Mouse (Mus musculus): Measurements from ENCODE around the gene Slc6a18. TPM values are rescaled to one million over a fixed set of nuclear protein-coding genes. Genes with fewer than 3 reads are reported as not detected.

The Slc6a18 gene
- total RNA-seq, 2 experiments from 2014 or later = not detected

DNA sequence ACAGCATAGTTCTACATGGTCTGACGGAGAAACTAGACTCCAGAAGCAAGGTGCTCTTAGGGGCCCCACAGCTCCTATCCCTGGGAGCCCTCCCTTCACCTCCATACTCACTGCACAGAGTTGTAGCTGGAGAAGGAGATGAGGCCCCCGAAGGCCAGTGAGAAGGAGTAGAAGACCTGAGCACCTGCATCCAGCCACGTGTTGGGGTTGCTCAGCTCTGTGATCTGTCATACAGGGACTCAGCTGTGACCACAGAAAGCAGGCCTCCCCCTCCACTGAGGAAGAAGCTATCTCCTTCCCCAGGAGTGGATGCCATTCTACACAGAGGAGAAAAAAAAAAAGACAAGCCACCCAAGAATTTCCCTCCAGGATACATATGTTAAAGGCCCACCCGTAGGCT lies 11.1 kb upstream of the Slc6a18 start:
- intact Hi-C loops (cut with DNase I) = loop anchor here (10.0 kb wide), 1 partner anchor 134 kb away; no protein-coding TSS in a partner anchor
- DNase-seq = no peak

- intact Hi-C loops (cut with DNase I) = loop anchor here (10.0 kb wide), 1 partner anchor 133 kb away; no protein-coding TSS in a partner anchor
- no peak for DNase-seq
These were observed 9.8 kb upstream of the Slc6a18 start for GRCm38 (mm10) chr13:73687601-73688000.

DNA sequence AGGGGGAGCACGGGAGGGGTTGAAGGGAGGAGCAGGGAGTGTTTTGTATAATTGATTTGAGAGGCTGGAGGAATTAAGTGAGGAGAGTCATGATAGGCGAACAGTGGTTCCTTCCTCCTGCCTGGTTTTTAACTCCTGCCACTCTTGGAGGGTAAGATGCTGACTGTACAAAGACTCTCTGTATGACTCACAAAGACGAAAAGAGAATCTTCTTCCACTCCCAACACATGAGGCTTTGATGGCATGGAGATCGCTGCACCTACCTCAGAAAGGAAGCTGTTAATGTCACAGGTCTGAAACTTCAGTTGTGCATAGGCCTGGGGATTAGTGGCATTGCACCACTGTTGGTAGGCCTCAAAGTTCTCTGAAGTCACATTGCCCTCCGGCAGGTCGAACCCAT lies 7.7 kb upstream of the Slc6a18 start:
- intact Hi-C loops (cut with DNase I) = loop anchor here (10.0 kb wide), 1 partner anchor 131 kb away; no protein-coding TSS in a partner anchor

GRCm38 (mm10) chr13:73684412-73684811 lies 6.6 kb upstream of the Slc6a18 start:
- intact Hi-C loops (cut with DNase I) = loop anchor here (10.0 kb wide), 1 partner anchor 130 kb away; no protein-coding TSS in a partner anchor
- DNase-seq = no peak

More for the DNA sequence above, 7.7 kb upstream of the Slc6a18 start:
- DNase-seq = no peak

- no peak for DNase-seq
These were observed 5.9 kb upstream of the Slc6a18 start for GRCm38 (mm10) chr13:73683682-73684081.

DNA sequence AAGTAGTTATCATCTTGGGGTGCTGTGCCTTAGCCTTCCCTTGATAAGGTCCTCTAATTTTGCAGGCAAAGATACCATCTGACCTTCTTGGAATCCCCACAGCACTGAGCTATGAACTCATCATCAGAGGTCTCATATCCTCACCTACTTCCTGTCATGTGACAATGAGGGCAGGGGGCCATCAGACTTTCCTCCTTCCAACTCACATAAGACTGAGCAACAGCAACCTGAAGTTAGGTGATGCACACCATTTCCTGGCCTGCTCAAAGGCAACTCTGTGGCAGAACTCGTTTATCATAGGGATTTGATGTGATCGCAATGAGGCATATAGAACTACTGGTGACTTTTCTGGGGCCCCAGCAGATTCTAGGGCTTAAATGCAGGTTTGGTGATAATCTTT lies 4.4 kb upstream of the Slc6a18 start:
- no peak for DNase-seq
- intact Hi-C loops (cut with DNase I) = loop anchor here (10.0 kb wide), 1 partner anchor 127 kb away; no protein-coding TSS in a partner anchor

More at GRCm38 (mm10) chr13:73683682-73684081, 5.9 kb upstream of the Slc6a18 start:
- intact Hi-C loops (cut with DNase I) = loop anchor here (10.0 kb wide), 1 partner anchor 129 kb away; no protein-coding TSS in a partner anchor

- intact Hi-C loops (cut with DNase I) = loop anchor here (10.0 kb wide), 1 partner anchor 126 kb away; no protein-coding TSS in a partner anchor
These were observed 2.6 kb upstream of the Slc6a18 start for GRCm38 (mm10) chr13:73680394-73680793.

DNA sequence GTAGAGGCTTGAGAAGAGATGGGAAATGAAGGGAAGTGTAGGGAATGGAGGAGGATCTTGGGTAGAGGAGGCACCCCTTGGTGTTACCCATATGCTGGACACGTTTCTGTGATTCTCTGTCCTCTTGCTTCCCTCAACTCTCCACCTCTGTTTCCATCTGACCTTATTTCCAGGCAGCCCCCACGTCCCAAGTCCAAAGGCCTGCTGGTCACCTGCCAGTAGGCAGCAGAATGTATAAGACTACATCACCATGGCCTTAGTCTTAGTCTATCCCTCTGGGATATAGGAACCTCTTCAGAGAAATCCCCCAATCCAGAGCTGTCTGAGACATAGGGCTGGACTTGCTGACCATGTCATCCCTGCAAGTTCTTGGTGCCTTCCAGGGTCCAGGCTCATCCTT lies 1.5 kb upstream of the Slc6a18 start:
- intact Hi-C loops (cut with DNase I) = no loop called here
- DNase-seq = no peak

More at GRCm38 (mm10) chr13:73680394-73680793, 2.6 kb upstream of the Slc6a18 start:
- DNase-seq = no peak

- no peak for DNase-seq
- intact Hi-C loops (cut with DNase I) = no loop called here
These were observed 2.7 kb downstream of the Slc6a18 start for GRCm38 (mm10) chr13:73675161-73675560.

DNA sequence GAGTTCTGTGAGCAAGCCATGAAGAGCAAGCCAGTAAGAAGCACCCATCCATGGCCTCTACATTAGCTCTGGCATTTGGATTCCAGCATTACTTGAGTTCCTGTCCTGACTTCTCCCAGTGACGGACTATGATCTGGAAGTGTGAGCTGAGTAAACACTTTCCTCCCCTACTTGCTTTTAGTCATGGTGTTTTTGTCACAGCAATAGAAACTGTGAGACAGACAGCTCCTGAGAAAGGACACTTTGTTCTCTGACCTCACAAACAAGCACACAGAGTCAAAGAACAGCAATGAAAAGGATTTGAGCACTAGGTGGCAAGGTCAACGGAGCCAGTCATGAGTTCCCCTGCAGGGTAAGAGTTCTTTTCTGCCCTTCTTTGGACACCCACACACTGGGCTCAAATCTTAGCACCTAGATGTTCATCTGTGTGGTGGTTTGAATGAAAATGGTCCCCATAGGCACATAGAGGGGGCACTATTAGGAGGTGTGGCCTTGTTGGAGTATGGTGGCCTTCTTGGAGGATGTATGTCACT lies 17.6 kb downstream of the Slc6a18 start:
- DNase-seq = no peak
- intact Hi-C loops (cut with DNase I) = no loop called here

- intact Hi-C loops (cut with DNase I) = no loop called here
- DNase-seq = no peak
These were observed 18.9 kb downstream of the Slc6a18 start for GRCm38 (mm10) chr13:73658953-73659352.

DNA sequence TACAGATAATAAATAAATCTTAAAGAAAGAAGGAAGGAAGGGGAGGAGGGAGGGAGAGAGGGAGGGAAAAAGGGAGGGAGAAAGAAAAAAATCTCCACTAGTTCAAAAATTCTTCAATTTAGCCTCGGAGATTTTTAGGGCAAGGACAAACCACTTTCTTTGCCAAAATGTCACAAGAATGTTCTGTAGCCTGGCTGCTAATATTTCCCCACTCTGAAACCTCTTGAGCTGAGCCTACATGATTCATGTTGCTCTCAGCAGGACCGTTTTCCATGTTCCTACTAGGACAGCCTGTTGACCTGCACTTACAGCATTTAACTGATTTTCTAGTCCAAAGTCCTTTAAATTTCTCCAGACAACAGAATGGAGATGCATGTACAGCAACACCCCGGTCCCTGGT lies 22.8 kb downstream of the Slc6a18 start:
- intact Hi-C loops (cut with DNase I) = no loop called here
- DNase-seq = no peak

DNA sequence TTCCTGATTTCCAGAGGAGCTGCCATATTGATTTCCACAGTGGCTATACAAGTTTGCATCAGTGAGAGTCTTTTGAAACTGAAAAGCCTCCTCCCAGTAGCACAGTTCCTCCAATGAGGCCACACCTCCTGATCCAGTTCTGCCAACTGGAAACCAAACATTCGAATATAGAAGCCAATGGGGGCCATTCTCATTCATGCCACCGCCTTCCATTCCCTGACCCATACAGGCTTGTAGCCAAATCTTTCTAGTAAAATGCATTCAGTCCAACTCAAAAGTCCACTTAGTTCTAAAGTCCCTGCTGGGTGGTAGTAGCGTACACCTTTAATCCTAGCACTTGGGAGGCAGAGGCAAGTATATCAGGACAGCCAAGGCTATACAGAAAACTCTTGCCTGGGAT lies 24.6 kb downstream of the Slc6a18 start:
- intact Hi-C loops (cut with DNase I) = no loop called here
- no peak for DNase-seq

DNA sequence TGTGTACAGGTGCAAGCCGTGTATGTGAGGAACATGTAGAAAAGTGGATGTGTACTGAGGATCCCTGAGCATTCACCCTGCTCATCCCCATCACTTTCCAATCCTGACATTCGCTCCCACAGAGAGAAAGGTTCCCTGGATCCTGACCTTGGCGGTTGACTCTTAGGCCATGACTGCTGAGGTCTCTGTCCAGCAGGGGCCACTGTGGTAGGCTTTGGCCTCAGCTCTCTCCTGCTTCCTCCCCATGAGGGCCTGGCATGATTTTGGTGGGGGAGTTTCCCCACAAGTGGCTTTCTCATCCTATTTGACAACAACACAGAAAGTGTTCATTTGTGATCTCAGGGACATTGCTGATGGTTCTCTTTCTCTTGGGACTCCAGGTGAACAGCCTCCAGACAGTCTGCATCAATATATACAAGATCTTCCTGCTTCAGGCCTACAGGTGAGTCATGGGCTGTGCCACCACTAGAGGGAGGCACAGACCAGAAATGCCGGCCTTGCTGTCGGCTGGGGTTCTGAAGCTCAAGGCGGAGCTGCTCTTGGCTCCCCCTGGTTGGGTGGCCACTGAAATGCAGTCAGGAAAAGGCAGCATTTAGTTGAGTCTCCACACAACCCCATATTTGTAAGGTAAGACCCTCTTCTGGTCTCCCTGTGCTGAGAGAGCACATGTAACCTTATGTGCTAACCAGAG lies 31.3 kb downstream of the Slc6a18 start:
- peak; percentile 67 for DNase-seq
- intact Hi-C loops (cut with DNase I) = no loop called here

GRCm38 (mm10) chr13:73641296-73641695 lies 36.5 kb downstream of the Slc6a18 start:
- intact Hi-C loops (cut with DNase I) = no loop called here
- no peak for DNase-seq

GRCm38 (mm10) chr13:73637826-73638225 lies 40.0 kb downstream of the Slc6a18 start:
- intact Hi-C loops (cut with DNase I) = no loop called here
- no peak for DNase-seq

DNA sequence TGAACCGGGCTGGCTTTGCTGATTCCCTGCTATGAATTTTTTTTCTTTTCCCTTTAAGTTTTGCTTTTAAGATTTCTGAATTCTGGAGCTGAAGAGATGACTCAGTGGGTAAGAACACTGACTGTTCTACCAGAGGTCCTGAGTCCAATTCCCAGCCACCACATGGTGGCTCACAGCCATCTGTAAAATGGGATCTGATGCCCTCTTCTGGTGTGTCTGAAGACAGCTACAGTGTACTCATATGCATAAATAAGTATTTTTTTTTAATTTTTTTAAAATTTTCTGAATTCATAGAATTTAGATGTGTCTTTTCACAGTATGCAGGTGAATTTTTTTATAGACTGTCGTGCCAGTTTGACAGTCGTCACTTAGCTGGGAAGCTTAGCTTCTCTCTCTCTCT lies 46.0 kb downstream of the Slc6a18 start:
- DNase-seq = no peak
- intact Hi-C loops (cut with DNase I) = no loop called here

GRCm38 (mm10) chr13:73628586-73629113 lies 49.2 kb downstream of the Slc6a18 start:
- intact Hi-C loops (cut with DNase I) = no loop called here
- peak; percentile 41 for DNase-seq

DNA sequence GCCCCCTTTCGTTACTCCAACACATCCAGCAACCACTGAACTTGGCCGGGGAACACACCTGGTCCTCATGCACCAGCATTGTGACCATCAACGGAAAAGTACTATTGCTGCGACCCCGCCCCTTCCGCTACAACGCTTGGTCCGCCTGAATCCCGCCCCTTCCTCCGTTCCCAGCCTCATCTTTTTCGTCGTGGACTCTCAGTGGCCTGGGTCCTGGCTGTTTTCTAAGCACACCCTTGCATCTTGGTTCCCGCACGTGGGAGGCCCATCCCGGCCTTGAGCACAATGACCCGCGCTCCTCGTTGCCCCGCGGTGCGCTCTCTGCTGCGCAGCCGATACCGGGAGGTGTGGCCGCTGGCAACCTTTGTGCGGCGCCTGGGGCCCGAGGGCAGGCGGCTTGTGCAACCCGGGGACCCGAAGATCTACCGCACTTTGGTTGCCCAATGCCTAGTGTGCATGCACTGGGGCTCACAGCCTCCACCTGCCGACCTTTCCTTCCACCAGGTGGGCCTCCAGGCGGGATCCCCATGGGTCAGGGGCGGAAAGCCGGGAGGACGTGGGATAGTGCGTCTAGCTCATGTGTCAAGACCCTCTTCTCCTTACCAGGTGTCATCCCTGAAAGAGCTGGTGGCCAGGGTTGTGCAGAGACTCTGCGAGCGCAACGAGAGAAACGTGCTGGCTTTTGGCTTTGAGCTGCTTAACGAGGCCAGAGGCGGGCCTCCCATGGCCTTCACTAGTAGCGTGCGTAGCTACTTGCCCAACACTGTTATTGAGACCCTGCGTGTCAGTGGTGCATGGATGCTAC lies 50.9 kb downstream of the Slc6a18 start, which contains the start of gene Tert:
Gene Tert, plus strand, starts transcription at position 167 of the 805 bp plus-strand sequence.
- peak; percentile 57 for DNase-seq
- intact Hi-C loops (cut with DNase I) = no loop called here

DNA sequence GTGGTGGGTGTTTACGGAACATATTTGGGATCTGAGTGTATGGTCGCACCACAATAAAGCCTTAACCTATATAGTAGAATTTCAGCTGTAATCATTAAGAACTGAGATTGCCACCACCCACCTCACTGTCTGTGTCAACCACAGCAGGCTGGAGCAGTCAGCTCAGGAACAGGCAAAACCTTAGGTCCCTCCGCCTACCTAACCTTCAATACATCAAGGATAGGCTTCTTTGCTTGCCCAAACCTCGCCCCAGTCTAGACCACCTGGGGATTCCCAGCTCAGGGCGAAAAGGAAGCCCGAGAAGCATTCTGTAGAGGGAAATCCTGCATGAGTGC lies 51.4 kb downstream of the Slc6a18 start:
- intact Hi-C loops (cut with DNase I) = no loop called here
- DNase-seq = no peak

DNA sequence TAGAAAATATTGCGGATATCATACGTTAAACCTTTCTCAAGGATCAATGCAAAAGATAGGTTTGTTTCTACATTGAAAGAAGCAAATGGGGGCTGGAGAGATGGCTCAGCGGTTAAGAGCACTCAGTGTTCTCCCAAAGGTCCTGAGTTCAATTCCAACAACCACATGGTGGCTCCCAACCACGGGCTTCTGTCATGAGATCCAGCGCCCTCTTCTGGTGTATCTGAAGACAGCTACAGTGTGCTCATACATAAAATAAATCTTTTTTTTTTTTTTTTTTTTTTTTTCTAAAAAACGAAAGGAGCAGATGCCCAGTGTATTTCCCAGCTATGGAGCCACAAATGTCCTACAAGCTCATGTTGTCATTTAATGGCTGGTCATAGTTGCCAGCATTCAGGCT lies 57.2 kb downstream of the Slc6a18 start:
- no peak for DNase-seq
- intact Hi-C loops (cut with DNase I) = no loop called here

Data from left cerebral cortex, postnatal 4 days (tissue).